Mouse (Mus musculus): ENCODE measurements around the gene Cep250. TPM values are rescaled to one million over a fixed set of nuclear protein-coding genes. Genes with fewer than 3 reads are reported as not detected.

The Cep250 gene
- polyA plus RNA-seq, 1 experiment = 6.4 TPM

- Histone ChIP-seq H3K27ac (ENCODE audit: control insufficient read depth, insufficient read depth, low read depth, low read length) (no peak overlapping the region), H3K36me3 (ENCODE audit: control insufficient read depth, insufficient read depth, low read length) (no peaks in the 10 kb centered on the region), H3K4me3 (ENCODE audit: control insufficient read depth, low read depth, low read length) (no peak overlapping the region), H3K27me3 (ENCODE audit: control insufficient read depth, insufficient read depth, low read length) (no peaks in the 10 kb centered on the region), H3K4me1 (ENCODE audit: control insufficient read depth, insufficient read depth, low read length) (peaks cover 15% of the 10 kb centered on the region)
- no peak for TF ChIP-seq POLR2A (IDR thresholded peaks at IDR 0.05; ENCODE audit: control insufficient read depth, low read depth, low read length)
- peak; percentile 59; the same call in 1 of the 2 replicates for TF ChIP-seq CTCF (IDR thresholded peaks at IDR 0.05; ENCODE audit: control insufficient read depth, insufficient read depth, insufficient replicate concordance, low read depth, low read length)
Measured at GRCm38 (mm10) chr2:155946069-155946468, 10.2 kb upstream of the Cep250 start.

- Histone ChIP-seq H3K4me3 (ENCODE audit: control insufficient read depth, low read depth, low read length) (no peak overlapping the region), H3K4me1 (ENCODE audit: control insufficient read depth, insufficient read depth, low read length) (peaks cover 11% of the 10 kb centered on the region), H3K27ac (ENCODE audit: control insufficient read depth, insufficient read depth, low read depth, low read length) (no peak overlapping the region), H3K36me3 (ENCODE audit: control insufficient read depth, insufficient read depth, low read length) (no peaks in the 10 kb centered on the region), H3K27me3 (ENCODE audit: control insufficient read depth, insufficient read depth, low read length) (no peaks in the 10 kb centered on the region)
- TF ChIP-seq POLR2A (IDR thresholded peaks at IDR 0.05; ENCODE audit: control insufficient read depth, low read depth, low read length) (no peak), CTCF (IDR thresholded peaks at IDR 0.05; ENCODE audit: control insufficient read depth, insufficient read depth, insufficient replicate concordance, low read depth, low read length) (no peak)
Measured at GRCm38 (mm10) chr2:155946499-155946898, 9.8 kb upstream of the Cep250 start.

GRCm38 (mm10) chr2:155947390-155948002, 8.8 kb upstream of the Cep250 start:
- Histone ChIP-seq H3K36me3 (ENCODE audit: control insufficient read depth, insufficient read depth, low read length) (no peaks in the 10 kb centered on the region), H3K4me3 (ENCODE audit: control insufficient read depth, low read depth, low read length) (no peak overlapping the region), H3K27me3 (ENCODE audit: control insufficient read depth, insufficient read depth, low read length) (no peaks in the 10 kb centered on the region), H3K27ac (ENCODE audit: control insufficient read depth, insufficient read depth, low read depth, low read length) (no peak overlapping the region), H3K4me1 (ENCODE audit: control insufficient read depth, insufficient read depth, low read length) (peaks cover 2% of the 10 kb centered on the region)
- TF ChIP-seq POLR2A (IDR thresholded peaks at IDR 0.05; ENCODE audit: control insufficient read depth, low read depth, low read length) (no peak), CTCF (IDR thresholded peaks at IDR 0.05; ENCODE audit: control insufficient read depth, insufficient read depth, insufficient replicate concordance, low read depth, low read length) (no peak)

- Histone ChIP-seq H3K4me1 (ENCODE audit: control insufficient read depth, insufficient read depth, low read length) (peaks cover 1% of the 10 kb centered on the region; the same call in 1 of the 2 replicates), H3K27me3 (ENCODE audit: control insufficient read depth, insufficient read depth, low read length) (no peaks in the 10 kb centered on the region), H3K36me3 (ENCODE audit: control insufficient read depth, insufficient read depth, low read length) (no peaks in the 10 kb centered on the region), H3K27ac (ENCODE audit: control insufficient read depth, insufficient read depth, low read depth, low read length) (no peak overlapping the region), H3K4me3 (ENCODE audit: control insufficient read depth, low read depth, low read length) (no peak overlapping the region)
- TF ChIP-seq POLR2A (IDR thresholded peaks at IDR 0.05; ENCODE audit: control insufficient read depth, low read depth, low read length) = no peak
Measured at GRCm38 (mm10) chr2:155949362-155949761, 6.9 kb upstream of the Cep250 start.

GRCm38 (mm10) chr2:155952006-155952405, 4.3 kb upstream of the Cep250 start:
- TF ChIP-seq CTCF (IDR thresholded peaks at IDR 0.05; ENCODE audit: control insufficient read depth, insufficient read depth, insufficient replicate concordance, low read depth, low read length) (no peak), POLR2A (IDR thresholded peaks at IDR 0.05; ENCODE audit: control insufficient read depth, low read depth, low read length) (no peak)
- Histone ChIP-seq H3K27me3 (ENCODE audit: control insufficient read depth, insufficient read depth, low read length) (no peaks in the 10 kb centered on the region), H3K27ac (ENCODE audit: control insufficient read depth, insufficient read depth, low read depth, low read length) (no peak overlapping the region), H3K4me3 (ENCODE audit: control insufficient read depth, low read depth, low read length) (no peak overlapping the region), H3K4me1 (ENCODE audit: control insufficient read depth, insufficient read depth, low read length) (no peaks in the 10 kb centered on the region; the same call in 1 of the 2 replicates), H3K36me3 (ENCODE audit: control insufficient read depth, insufficient read depth, low read length) (no peaks in the 10 kb centered on the region)

GRCm38 (mm10) chr2:155959981-155960380, 3.7 kb downstream of the Cep250 start:
- Histone ChIP-seq H3K27me3 (ENCODE audit: control insufficient read depth, insufficient read depth, low read length) (no peaks in the 10 kb centered on the region), H3K4me3 (ENCODE audit: control insufficient read depth, low read depth, low read length) (no peak overlapping the region), H3K4me1 (ENCODE audit: control insufficient read depth, insufficient read depth, low read length) (no peaks in the 10 kb centered on the region), H3K27ac (ENCODE audit: control insufficient read depth, insufficient read depth, low read depth, low read length) (no peak overlapping the region), H3K36me3 (ENCODE audit: control insufficient read depth, insufficient read depth, low read length) (no peaks in the 10 kb centered on the region; the same call in 1 of the 2 replicates)
- TF ChIP-seq CTCF (IDR thresholded peaks at IDR 0.05; ENCODE audit: control insufficient read depth, insufficient read depth, insufficient replicate concordance, low read depth, low read length) (no peak), POLR2A (IDR thresholded peaks at IDR 0.05; ENCODE audit: control insufficient read depth, low read depth, low read length) (no peak)

- Histone ChIP-seq H3K4me1 (ENCODE audit: control insufficient read depth, insufficient read depth, low read length) (no peaks in the 10 kb centered on the region), H3K36me3 (ENCODE audit: control insufficient read depth, insufficient read depth, low read length) (no peaks in the 10 kb centered on the region; the same call in 1 of the 2 replicates), H3K27ac (ENCODE audit: control insufficient read depth, insufficient read depth, low read depth, low read length) (no peak overlapping the region), H3K4me3 (ENCODE audit: control insufficient read depth, low read depth, low read length) (no peak overlapping the region), H3K27me3 (ENCODE audit: control insufficient read depth, insufficient read depth, low read length) (no peaks in the 10 kb centered on the region)
- TF ChIP-seq POLR2A (IDR thresholded peaks at IDR 0.05; ENCODE audit: control insufficient read depth, low read depth, low read length) = no peak
- no peak for TF ChIP-seq CTCF (IDR thresholded peaks at IDR 0.05; ENCODE audit: control insufficient read depth, insufficient read depth, insufficient replicate concordance, low read depth, low read length)
Measured at GRCm38 (mm10) chr2:155961862-155962261, 5.6 kb downstream of the Cep250 start.

Measured in testis, adult 2 months (tissue).